Mouse (Mus musculus) adrenal gland, adult 8-10 months (tissue): ENCODE measurements around the gene Nfe2l3. TPM values are rescaled to one million over a fixed set of nuclear protein-coding genes. Genes with fewer than 3 reads are reported as not detected.
"Not testable (repeated sequence)": the region's sequence is repeated elsewhere in the genome, so short reads cannot be mapped to it uniquely, and the experiment has no call there.

ENCODE experiments used
- DNase-seq: peaks from one replicate; pipeline ENCODE4 v3.0.0; 2022
- total RNA-seq, 4 experiments: library from RNA; stranded (reverse); gene quantifications; 2 replicates each; pipeline ENCODE4 v1.2.4; 2022

Nfe2l3 gene
- not detected for total RNA-seq

DNA sequence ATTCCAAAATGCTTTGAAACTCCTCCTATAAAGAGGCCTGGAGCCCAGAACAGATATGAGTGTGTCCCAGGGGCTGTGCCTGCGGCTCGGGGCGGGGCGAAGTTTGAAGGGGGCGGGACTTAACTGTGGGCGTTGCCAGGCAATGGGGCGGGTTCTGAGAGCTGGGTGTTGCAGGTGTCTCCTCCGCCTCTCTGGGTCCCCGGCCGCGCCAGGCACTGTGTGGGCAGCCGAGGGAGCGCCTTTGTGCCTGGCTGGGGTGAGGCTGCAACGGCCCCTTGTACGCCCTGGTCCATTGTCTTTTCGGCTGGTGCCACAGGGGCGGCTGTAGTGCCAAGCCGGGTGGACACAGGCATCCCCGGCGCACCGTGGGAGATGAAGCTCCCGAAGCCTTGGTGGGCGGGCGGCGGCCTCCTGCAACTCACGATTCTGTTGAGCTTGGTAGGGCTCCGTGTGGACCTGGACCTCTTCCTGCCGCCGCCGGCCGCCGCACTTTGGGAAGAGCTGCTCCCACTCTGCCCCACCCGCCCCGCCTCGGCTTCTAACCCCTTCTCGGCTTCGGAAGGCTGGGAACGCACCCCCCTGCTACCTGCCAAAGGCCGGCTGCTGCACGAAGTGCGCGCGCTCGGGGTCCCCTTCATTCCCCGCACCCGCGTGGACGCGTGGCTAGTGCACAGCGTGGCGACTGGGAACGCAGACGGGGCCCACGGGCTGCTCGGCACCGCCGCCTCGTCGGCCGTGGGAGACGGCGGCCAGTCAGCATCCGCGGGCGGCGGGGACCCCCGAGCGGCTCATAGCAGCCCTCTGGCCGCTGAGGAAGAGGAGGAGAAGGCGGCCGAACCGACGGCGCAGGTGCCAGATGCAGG is at the start of gene Nfe2l3:
Gene Nfe2l3 (plus strand): TSS at position 136 of the 863 bp plus-strand sequence.
- no peak for DNase-seq

DNA sequence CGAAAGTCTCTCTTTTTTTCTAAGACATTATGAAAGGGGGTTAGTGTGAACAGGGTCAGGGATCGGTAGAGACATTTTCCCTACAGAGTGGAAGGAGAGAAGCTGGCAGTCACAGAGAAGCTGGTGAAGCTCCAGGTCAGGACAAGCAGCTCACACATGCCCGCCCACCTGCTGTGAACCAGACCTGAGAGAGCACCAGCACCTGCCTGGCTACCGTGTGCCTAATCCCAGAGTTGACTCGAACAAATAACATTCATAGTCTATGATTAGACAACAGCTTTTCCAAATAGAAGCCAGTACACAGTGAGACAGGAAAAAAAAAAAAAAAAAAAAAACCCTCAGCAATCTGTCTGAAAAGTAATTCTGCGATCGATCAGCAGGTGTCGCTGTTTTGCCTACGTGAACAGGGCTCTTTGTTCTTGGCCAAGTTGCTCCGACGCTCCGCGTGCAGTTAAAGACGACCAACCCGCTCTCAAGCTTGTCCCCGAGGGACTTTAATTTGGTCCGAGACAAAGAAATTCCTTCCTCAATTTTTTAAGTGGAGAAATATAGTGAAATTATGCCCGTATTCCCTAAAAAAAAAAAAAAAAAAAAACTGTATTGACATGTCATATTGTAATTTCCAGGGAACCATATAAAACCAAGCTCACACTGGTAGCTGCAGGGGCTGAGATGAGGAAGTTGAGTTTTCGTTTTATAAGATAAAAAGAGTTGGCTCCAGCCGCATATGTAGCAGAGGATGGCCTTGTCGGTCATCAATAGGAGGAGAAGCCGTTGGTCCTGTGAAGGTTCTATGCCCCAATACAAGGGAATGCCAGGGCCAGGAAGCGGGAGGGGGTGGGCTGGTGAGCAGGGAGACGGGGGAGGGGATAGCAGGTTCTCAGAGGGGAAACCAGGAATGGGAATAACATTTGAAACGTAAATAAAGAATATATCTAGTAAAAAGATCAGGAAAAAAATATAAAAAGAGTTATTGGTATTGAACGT is 48.4 kb upstream of the Nfe2l3 start:
- DNase-seq: peak; percentile 55

DNA sequence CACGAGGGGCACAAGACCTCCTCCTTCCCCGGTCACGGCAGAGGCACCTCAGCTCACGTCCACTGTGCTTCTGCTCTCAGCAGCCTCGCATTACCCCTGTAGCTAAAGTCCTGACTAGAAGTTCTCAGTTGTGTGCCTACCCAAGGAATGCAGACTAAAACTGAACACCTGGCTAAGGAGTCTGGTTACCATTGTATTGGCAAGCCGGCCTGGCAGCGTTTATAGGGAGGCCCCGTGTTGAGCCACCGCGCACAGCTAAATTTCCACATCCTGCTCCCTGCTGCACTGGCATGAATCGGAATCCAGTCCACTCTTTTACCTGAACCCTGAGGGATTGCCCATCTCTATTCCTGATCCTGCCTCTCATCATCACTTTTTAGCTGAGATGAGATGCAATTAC is 42.0 kb upstream of the Nfe2l3 start:
- DNase-seq: no peak

DNA sequence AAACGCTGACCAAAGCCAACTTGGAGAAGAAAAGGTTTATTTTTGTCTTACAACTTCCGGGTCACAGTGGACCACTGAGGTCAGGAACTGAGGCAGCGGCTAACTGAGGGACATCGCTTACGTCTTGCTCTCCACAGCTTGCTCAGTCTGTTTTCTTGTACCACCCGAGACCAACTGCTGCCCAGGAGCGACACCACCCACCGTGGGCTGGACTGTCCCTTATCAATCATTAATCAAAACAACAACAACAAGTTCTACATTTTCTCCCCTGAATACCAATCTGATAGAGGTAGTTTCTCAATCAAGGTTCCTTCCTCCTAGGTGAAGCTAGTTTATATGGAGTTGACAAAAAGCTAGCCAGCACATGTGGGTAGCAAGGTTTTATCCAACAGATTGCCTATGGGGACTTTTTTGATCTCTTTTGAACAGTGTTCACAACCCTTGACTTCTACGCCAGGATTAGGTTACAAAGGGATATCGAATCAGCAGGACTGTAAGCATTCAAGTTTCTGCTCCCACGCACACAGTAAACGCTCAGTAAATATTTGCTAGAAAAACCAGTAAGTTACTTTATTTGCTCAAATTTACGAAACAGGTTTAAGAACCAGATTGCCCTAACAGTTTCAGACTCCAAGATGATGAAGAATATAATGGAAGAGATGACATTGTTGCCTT is 40.5 kb upstream of the Nfe2l3 start:
- DNase-seq: no peak

DNA sequence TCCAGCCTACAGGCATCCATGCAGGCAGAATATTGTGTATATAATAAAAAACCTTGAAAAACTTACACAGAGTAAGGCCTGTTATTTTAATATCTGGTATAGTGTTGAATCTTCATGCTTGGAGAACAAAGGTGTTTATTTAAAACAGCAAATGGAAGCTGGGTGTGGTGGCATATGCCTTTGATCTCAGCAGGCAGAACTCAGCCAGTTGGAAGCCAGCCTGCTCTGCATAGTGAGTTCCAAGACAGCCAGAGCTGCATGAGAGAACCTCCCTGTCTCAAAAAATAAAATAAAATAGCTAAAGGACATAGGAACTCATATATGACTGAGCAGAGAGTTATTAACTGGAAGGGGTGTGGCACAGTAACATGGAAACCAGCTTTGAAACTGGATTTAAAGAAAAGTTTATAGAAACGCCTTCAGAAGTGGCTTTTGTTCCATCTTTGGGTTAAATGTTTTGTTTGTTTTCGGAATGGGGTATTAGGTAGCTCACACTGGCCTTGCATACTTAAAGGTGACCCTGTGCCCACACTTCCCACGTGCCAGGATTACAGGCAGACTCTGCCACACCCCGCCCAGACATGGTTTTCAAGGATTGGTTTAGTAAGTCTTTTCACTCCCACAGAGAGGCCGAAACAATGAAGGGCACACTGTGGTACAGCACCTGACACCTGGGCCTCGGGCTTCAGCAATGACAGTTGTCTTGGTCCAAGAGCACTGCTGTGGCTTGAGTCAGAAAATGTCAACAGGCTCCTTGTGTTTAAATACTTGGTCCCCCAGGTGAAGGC is 38.9 kb upstream of the Nfe2l3 start:
- DNase-seq: no peak

DNA sequence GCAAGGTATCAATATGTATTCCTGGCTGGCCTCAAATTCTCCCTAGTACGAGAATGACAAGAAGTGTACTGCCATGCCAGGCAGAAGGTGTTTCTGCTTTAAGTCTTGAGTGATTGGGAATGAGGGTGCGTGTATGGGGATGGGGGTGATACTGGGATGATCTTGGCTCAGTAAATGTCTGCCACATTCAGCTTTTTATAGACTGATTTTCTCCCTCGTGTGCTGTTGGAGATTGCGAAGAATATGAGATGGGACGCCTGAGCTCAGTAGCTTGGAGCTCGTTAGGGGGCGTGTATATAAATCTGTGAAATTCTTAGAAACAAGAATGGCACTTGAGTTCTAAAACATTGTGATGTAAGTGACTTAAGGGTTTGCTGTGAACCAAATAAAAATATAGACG is 38.1 kb upstream of the Nfe2l3 start:
- DNase-seq: not testable (repeated sequence)

DNA sequence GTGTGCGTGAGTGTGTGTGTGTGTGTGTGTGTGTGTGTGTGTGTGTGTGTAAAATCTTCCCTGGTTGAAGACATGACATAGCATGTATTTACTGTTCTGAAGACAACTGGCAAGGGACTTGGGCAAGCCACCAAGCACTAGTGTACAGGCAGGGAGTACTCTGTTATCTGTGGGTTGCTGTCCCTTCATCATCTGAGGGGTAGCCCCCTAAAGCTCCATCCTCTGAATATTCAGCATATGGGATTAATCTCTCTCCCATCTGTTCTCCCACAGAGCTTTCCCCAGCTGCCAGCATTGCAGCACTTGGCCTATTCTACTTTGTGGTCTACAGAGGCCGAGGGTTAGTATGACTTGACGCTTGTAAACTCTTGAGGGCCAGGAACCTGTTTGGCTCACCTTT is 37.5 kb upstream of the Nfe2l3 start:
- DNase-seq: not testable (repeated sequence)

DNA sequence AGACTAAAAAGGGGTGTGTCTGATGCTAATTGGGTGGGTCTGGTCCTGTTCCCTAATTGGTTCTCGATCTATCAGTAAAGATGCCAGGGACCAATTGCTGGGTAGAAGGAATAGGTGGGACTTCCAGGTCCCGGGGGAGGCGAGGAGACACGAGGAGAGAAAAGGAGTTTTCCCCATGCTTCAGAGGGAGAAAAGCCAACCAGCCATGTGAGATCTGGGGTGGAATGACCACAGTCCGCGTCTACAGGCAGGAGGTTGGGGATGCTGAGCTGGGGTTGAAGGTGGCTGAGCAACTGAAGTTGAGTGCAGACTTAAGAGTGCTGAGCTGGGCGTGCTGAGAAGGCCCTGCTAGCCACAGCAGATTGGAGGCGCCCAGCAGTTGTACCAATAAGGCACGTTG is 37.0 kb upstream of the Nfe2l3 start:
- DNase-seq: no peak

DNA sequence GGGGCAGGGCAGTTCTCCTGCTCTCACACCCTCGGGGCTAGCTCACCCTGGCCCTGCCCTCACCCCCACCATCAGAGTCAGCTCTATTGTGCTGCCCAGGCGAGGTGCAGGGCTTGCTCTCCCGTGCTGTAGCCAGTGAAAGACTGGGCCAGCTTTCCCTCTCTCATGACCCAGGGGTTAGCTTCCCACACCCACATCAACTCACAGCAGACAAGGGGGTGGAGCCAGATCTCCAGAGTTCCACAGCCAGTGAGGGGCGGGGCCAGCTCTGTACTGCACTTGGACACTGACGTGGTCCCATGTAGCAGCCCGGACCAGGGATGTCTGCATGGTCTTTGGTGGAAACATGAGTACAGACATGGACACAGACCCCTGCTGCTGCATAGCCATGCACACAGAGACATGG is 33.4 kb upstream of the Nfe2l3 start:
- no peak for DNase-seq

DNA sequence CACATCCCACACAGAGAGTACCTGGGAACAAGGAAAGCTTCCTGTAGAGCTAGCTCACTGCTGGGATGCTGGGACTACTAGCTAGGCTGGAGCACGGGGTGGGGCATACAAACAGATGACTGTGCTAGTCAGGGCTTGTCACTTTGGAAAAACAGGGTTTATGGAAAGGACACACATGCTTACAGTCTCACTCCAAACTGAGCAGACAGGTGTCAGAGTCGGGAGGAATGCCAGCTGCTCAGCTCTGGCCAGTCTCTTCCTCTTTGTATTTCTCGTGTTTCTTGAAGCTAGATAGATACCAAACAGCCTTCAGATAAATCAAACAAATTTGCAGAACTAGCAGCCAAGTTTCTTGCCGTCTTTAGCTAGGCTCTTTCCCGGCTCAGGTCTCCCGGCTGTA is 31.2 kb upstream of the Nfe2l3 start:
- no peak for DNase-seq

DNA sequence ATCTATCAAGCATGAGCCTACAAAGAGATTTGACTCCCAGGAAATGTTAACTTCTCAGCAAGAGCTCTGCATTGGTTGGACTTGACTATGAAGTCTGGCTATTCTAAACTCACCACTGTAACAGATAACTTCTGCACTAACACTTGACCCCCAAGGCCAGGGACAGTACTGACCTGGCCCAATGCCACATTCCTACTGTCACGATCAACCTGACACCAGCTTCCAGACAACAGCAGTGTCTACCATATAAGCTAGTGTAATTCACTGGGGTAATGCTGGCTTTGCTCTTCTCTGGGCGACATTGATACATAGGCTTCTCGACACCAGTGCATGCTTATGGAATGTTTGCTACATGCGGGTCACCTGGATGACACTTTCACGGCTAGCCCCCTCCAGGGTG is 28.9 kb upstream of the Nfe2l3 start:
- DNase-seq: no peak

DNA sequence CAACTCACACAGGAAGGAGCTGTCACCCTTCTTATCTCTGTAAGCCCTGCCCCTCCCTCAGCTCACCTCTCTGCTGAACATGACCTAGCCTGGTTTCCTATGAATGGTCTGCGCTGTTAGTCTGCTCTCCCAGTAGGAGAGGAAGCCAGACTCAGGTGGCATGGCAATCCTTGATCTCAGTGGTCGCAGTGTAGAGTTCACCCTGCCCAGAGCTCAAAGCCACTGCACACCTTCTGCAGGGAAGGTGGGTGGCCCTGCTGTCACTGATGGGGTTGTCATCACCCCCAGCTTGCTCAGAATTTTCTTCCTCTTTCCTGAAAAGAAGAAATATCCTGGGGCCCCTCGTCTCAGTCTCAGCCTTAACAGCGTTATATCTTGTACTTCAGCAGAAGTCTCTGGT is 28.0 kb upstream of the Nfe2l3 start:
- DNase-seq: no peak

DNA sequence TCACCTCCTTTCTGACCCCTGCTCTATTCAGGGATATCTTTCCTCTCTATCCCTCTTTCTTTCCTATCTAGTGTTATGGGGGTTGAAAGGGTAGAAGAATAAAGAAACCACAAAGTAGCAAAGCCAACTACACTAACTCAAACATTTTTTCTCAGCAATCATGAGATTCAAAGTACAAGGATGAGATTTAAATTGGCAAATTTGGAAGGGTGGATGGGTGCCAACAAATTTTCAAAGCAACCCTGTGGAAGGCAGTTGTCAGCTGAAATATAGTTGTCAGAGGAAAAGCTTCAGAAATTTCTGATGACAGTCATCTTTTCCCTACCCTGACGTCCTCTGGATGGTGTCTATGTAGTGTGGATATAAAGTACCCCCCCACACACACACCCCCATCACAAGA is 16.0 kb upstream of the Nfe2l3 start:
- no peak for DNase-seq

DNA sequence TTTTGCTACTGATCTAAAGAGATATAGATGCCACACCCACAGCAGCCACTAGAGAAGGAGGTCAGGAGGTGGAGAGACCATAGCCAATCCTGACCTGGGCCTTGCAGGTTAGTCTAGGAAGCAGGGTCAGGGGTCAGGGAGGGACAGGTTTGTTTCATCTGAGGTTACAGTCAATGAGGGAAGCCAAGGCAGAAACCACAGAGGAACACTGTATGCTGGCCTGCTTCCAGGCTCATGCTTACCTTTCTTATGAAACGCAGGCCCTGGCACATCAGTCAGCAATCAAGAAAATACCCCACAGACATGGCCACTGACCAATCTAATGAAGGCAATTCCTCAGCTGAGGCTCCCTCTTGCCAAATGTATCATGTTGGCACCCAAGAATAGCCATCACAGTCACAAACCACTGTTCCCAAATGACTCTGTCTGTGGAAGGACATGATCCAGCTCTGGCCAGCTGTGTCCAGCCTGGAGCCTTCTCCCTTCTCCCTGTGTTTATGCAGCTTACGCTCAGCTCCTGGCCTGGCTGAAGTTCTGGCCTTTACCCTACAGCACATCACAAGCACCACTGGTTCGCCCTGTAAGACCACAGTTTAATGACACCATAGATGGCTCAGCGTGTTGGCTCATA is 15.0 kb upstream of the Nfe2l3 start:
- no peak for DNase-seq

DNA sequence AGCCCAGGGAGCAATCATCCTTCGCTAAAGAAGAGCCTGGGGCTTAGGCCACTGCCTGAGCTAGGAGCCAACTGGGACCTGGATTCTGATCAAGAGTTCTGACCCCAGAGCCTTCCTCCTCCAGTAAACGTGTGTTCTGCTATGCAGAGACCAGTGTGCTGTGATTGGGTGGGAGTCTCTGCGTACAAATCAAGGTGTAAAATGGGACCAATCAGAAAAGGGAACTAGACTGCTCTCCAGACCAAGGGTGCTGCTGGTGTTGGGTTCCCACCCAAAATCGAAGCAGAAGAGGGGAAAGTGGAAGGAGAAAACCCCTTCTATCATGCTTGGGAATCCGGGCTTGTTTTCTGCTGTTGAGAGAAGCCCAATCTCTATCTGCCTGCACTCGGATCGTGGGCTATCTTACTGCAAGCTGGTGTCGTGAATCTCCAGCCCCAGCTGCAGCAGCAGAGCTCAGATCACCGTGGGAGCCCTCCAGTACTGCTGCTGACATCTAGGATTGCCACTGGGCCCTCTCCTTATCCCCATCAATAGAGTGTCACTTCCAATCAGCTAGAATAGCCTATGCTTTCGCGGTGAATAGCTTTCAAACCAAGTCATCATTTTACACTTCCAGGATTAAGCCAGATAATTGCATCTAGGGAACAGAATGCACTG is 8.9 kb upstream of the Nfe2l3 start:
- DNase-seq: no peak

DNA sequence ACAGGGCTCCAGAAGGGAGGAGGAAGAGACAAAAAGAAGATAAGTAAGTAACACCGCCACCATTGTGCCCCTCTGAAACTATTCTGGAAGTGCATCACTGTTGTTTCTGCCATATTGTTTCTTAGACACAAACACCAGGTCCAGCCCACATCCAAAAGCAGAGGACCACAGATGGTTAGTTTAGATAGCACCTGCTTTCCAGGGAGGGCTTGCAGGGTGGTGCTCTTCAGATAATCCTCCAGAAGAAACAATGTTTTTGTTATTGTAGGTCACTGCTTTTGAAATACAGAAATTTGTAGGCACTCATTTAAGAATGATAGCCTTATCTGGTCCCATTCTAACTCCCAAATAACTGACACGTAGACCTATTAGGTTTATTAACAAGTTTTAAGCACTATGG is 7.9 kb upstream of the Nfe2l3 start:
- DNase-seq: no peak

DNA sequence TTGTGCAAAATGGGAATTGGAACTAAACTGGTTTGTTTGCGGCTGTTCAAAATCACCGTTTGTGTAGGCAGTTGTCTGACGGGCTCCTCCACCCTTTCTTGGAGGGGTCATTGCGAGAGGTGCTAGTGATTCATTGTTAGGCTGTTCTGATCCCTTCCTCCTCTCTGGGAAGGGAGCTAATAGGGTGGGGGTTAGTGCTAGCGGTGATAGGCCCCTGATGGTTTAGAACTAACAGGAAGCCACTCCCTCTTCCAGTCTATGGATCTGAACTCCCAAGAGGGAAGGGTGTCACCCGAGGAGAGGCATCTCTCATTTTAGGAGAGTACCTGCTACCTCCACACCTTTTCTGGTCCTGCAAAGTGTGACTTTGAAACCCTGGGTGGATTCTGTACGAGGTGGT is 1.8 kb downstream of the Nfe2l3 start:
- no peak for DNase-seq

DNA sequence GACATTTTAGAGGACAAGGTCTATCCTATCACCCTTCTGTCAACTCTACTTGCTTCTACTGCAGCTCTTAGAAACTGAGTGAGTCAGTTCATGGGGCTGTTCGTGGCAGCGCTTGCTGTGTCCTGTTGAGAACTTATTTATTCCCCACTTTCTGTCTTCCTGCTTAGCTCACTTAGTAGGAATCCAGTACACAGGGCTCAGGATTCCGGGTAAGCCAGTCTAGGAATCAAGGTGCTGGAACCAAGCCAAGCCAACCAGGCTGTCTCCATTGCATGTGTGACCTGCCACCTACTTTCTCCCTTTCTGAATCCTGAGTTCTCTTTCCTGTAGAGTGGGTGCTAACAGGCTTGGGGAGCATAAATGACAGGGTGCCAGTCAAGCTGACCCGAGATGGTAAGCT is 5.2 kb downstream of the Nfe2l3 start:
- DNase-seq: no peak

DNA sequence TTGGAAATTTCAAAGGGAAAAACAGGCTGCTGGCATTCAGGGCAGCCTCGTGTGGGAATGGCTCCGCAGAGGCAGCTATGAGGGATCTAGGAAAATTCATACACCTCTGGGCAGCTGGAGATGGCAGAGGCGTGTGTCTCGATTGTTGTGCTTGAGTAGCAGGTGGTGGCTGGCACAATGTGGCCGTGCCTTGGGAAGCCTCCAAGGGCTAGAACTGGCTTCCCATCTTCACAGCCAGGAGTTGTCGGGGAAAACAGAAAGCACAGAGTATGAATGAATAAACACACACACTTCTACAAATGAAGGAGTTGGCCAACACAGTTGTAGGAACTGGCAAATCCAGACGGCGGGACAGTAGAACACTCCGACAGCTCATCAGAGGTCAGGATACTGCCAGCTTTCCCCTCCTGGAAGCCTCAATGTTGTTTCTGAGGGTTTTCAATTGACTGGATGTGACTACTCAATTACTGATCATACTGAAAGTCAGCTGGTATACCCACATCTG is 6.4 kb downstream of the Nfe2l3 start:
- DNase-seq: no peak

DNA sequence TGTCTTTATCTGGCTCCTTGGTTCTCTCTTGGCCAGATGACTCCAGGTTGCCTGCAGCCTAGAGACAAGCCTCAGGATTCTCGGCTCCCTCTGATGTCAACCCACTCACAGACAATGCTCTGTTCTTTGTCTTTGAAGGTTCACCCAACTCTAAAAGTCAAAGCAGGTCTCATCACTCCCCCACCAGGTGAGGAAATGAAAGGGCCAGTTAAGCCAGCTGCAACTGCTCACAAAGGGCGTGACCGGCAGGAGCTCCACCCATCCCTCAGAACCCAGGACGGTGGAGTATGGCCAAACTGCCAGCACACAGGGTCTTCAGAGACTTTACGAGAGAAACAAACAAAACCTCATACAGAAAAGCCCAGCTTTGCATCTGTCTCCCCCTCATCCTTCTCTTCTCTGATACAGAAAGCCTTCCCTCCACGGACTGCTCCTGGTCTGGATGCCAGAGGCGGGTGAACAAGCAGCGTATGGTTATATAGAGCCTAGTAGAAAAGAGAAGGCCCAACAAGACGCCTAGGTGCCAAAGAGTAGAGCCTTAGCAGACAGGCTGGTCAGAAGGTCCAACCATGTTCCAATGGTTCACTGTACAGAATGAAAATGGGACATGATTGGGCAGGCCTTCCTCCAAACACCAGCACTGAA is 9.8 kb downstream of the Nfe2l3 start:
- no peak for DNase-seq
